Mouse (Mus musculus) embryo, embryonic 9.5 days (tissue): ENCODE results near the gene Snap23.
A peak's percentile ranks its signal among the peaks of the same experiment; 100 is the strongest.
"Not testable (repeated sequence)": the region's sequence is repeated elsewhere in the genome, so short reads cannot be mapped to it uniquely, and the experiment has no call there.

Source experiments
- DNase-seq: peaks from one replicate; pipeline ENCODE4 v3.0.0-alpha.2; 2017; ENCODE audit errors: extremely low spot score

The Snap23 gene

GRCm38 (mm10) chr2:120566886-120567797, at the start of gene Snap23:
Gene Snap23, plus strand, starts transcription at chr2:120567671.
- peak; percentile 96 for DNase-seq

- DNase-seq, result no peak
Observed at GRCm38 (mm10) chr2:120518547-120519210, 48.8 kb upstream of the Snap23 start.

GRCm38 (mm10) chr2:120526771-120527170, 40.7 kb upstream of the Snap23 start:
- DNase-seq, result no peak

GRCm38 (mm10) chr2:120529531-120529930, 37.9 kb upstream of the Snap23 start:
- no peak for DNase-seq

- DNase-seq, result no peak
Observed at GRCm38 (mm10) chr2:120531223-120531622, 36.2 kb upstream of the Snap23 start.

- DNase-seq, result no peak
Observed at GRCm38 (mm10) chr2:120539333-120539732, 28.1 kb upstream of the Snap23 start.

- DNase-seq, result no peak
Observed at GRCm38 (mm10) chr2:120539778-120540208, 27.7 kb upstream of the Snap23 start.

- DNase-seq, result no peak
Observed at GRCm38 (mm10) chr2:120544732-120545131, 22.7 kb upstream of the Snap23 start.

GRCm38 (mm10) chr2:120556868-120557267, 10.6 kb upstream of the Snap23 start:
- DNase-seq, result no peak

- DNase-seq, result no peak
Observed at GRCm38 (mm10) chr2:120558813-120559212, 8.7 kb upstream of the Snap23 start.

GRCm38 (mm10) chr2:120561524-120561923, 5.9 kb upstream of the Snap23 start:
- no peak for DNase-seq

- no peak for DNase-seq
Observed at GRCm38 (mm10) chr2:120562859-120563234, 4.6 kb upstream of the Snap23 start.

- DNase-seq, result peak; percentile 90
Observed at GRCm38 (mm10) chr2:120563235-120563990, 4.1 kb upstream of the Snap23 start, which contains the start of gene Zfp106. Gene Zfp106, minus strand, starts transcription at chr2:120563843.

GRCm38 (mm10) chr2:120564548-120565188, 2.8 kb upstream of the Snap23 start:
- not testable (repeated sequence) for DNase-seq

GRCm38 (mm10) chr2:120565363-120565762, 2.1 kb upstream of the Snap23 start:
- DNase-seq, result no peak

- DNase-seq, result no peak
Observed at GRCm38 (mm10) chr2:120567798-120568320, 388 bp downstream of the Snap23 start.

GRCm38 (mm10) chr2:120571081-120571480, 3.6 kb downstream of the Snap23 start:
- no peak for DNase-seq

- not testable (repeated sequence) for DNase-seq
Observed at GRCm38 (mm10) chr2:120572161-120572560, 4.7 kb downstream of the Snap23 start.

GRCm38 (mm10) chr2:120575121-120575520, 7.7 kb downstream of the Snap23 start:
- DNase-seq, result no peak

- no peak for DNase-seq
Observed at GRCm38 (mm10) chr2:120575978-120576377, 8.5 kb downstream of the Snap23 start.

GRCm38 (mm10) chr2:120577799-120578198, 10.3 kb downstream of the Snap23 start:
- DNase-seq, result no peak
